Mouse (Mus musculus) heart, embryonic 11.5 days (tissue): ENCODE results near the gene Fam193a. TPM values are rescaled to one million over a fixed set of nuclear protein-coding genes. Genes with fewer than 3 reads are reported as not detected.

Experiments
- ATAC-seq: fragments of 200-750 bp; cut with Nextera tagmentation; replicated peaks from 2 replicates; pipeline ENCODE4 v1.8.0; 2017; ENCODE audit warnings: moderate library complexity; ENCODE audit not compliant: insufficient number of reproducible peaks, low FRiP score, low TSS enrichment
- H3K27ac ChIP-seq: fragments of 300-500 bp; sonication (generic); 2 replicates; pipeline ENCODE4 v1.5.1; 2014; ENCODE audit warnings: mild to moderate bottlenecking, low read depth, low read length
- H3K27me3 ChIP-seq: fragments of 300-500 bp; sonication (generic); 2 replicates; pipeline ENCODE4 v1.6.1; 2014; ENCODE audit warnings: mild to moderate bottlenecking, low read length, mixed read lengths; ENCODE audit not compliant: control insufficient read depth, insufficient read depth
- H3K36me3 ChIP-seq: fragments of 300-500 bp; sonication (generic); 2 replicates; pipeline ENCODE4 v1.6.1; 2014; ENCODE audit warnings: mild to moderate bottlenecking, low read length, moderate library complexity, mixed read lengths; ENCODE audit not compliant: control insufficient read depth, insufficient read depth
- H3K4me1 ChIP-seq: fragments of 300-500 bp; sonication (generic); 2 replicates; pipeline ENCODE4 v1.6.1; 2014; ENCODE audit warnings: low read length; ENCODE audit not compliant: control insufficient read depth, insufficient read depth
- H3K4me2 ChIP-seq: fragments of 300-500 bp; sonication (generic); 2 replicates; pipeline ENCODE4 v1.6.1; 2014; ENCODE audit warnings: mild to moderate bottlenecking, moderate library complexity
- H3K4me3 ChIP-seq: fragments of 300-500 bp; sonication (generic); 2 replicates; pipeline ENCODE4 v1.5.1; 2014; ENCODE audit warnings: low read depth, low read length
- H3K9ac ChIP-seq: fragments of 300-500 bp; sonication (generic); 2 replicates; pipeline ENCODE4 v1.6.1; 2014; ENCODE audit warnings: mild to moderate bottlenecking, low read depth, low read length, moderate library complexity
- H3K9me3 ChIP-seq: fragments of 300-500 bp; sonication (generic); replicated peaks from 2 replicates; pipeline ENCODE4 v1.6.1; 2016; ENCODE audit warnings: low read length; ENCODE audit not compliant: control insufficient read depth
- WGBS: fragments of 180-500 bp; shearing (Covaris S2); extraction: QIAGEN DNeasy Blood & Tissue Kit; methylation state at CpG from one replicate; pipeline ENCODE4 v1.1.7; 2014; ENCODE audit not compliant: insufficient replicate concordance; 5-methylcytosine and 5-hydroxymethylcytosine counted together
- polyA plus RNA-seq: library from polyadenylated mRNA; unstranded; fragments of >200 nt; fragmentation: Nextera tagmentation; extraction: Ambion mirVana; gene quantifications from 2 replicates; pipeline ENCODE4 v1.2.1, GENCODE M21; 2014

The Fam193a gene
- polyA plus RNA-seq, 1 experiment from 2014 or later: 12.0 TPM

DNA sequence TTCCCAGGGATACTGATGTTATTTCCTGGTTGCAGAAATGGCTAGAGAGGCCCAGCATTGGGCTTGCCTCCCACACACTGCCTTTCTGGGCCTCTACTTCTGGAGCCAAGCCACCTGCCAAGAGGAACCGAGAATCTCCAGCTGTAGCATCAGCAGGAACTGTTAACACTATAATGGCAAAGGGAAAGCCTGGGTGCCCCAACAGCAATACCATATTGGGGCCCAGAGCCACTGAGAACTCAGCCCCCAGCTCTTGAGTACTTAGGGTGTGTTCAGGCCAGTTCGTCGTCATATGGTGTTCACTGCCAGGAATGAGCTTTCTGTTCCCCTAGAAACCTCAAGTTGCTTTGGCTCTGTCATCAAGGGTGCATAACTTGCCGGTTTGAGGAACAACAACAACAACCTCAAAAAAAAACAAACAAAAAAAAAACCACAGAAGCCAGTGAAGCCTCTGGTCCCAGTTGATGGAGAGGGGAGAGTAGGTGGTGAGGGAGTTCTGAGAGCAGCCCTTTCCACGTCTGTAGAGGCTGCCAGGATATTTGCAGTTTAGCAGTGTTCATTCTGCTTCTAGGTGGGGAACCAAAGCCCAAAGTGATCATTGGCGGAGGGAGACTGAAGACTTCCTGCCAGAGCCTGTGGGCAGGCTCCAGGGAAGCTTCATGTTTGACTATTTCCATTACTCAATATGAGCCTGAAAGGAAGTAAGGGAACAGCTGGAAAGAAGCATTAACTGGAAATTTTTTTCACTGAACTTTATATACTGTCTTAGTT is 117.8 kb downstream of the Fam193a start:
- no peak overlapping the region for H3K4me2 ChIP-seq
- no peak for ATAC-seq
- H3K36me3 ChIP-seq: peaks cover 9% of the 10 kb centered on the region
- no peaks in the 10 kb centered on the region for H3K27me3 ChIP-seq
- WGBS: 72% methylated on average over 6 of the region's 6 CpGs
- no peak overlapping the region for H3K9ac ChIP-seq
- no peaks in the 10 kb centered on the region for H3K9me3 ChIP-seq
- no peaks in the 10 kb centered on the region for H3K4me1 ChIP-seq
- no peak overlapping the region for H3K27ac ChIP-seq
- no peak overlapping the region for H3K4me3 ChIP-seq

DNA sequence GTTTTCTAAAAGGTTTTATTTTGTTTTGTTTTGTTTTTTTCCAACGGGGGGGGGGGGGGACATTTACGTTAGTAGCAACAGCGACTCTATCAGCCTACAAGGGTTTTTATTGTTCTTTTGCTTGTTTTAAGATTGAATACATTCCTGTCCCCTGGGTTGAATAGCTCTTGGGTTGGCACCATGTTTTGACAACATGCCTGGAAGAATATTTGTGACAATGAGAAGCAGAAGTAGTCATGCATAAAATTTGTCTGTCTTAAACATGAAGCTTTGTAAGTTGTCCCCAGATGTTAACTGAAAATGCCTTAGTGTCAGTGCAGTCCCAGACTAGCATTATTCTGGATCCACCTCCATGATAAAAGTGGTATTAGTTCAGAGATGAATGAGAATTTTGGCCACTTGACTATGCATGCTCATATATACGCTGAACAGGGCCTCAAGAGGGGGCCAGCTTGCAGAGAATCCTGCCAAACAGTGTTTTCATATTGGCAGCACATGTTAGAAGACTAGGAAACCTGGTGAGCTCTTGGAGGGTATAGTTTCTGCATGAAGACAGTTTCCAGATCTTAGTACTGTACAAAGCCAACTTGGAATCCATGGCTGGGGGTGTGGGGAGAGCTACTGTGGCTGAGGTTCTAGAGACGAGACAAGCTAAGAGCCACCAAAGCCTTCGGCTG is 119.1 kb downstream of the Fam193a start:
- Histone ChIP-seq H3K27me3 (no peaks in the 10 kb centered on the region), H3K9me3 (no peaks in the 10 kb centered on the region), H3K9ac (no peak overlapping the region), H3K36me3 (peaks cover 9% of the 10 kb centered on the region), H3K27ac (no peak overlapping the region), H3K4me1 (no peaks in the 10 kb centered on the region), H3K4me3 (no peak overlapping the region), H3K4me2 (no peak overlapping the region)
- WGBS: 75% methylated on average over 6 of the region's 6 CpGs
- no peak for ATAC-seq

DNA sequence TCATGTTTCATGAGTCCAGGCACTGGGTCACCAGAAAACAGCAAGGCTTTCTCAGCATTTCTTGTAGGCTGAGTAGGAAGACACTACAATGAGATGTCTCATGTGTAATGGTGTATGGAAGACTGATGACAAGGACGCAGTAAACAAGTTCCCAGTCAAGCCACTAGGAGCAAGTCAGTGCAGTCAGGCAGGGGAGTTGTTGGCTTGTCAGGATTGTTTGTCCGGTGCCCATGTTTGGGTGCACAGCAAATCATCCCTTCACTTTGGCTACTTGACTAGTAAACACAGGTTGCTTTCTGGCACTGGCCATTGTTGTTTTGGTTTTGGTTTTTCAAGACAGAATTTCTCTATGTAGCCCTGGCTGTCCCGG is 119.7 kb downstream of the Fam193a start:
- no peak overlapping the region for H3K27ac ChIP-seq

DNA sequence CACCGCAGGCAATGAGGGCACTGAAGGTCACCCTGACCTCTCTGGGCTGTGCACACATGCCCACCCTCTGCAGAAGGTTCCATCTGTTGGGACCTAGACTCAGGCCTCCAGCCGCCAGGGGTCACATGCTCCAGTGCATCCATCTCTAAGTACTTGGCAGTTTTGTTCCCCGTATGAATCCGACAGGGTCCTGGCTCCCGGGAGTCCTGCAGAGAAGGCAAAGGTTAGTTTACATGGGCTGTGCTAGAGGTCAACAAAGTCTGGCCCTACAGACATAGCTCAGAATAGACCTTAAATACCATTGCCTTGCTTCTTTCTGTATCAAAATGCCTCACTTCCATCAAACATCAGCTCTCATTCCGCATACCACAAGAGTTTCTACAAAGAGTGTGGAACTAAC is 127.0 kb downstream of the Fam193a start:
- Histone ChIP-seq H3K4me1 (0 out of 2 replicates have a peak, but pooled peaks cover 2% of the 10 kb centered on the region), H3K27ac (no peak overlapping the region), H3K4me2 (no peak overlapping the region), H3K4me3 (no peak overlapping the region), H3K27me3 (no peaks in the 10 kb centered on the region), H3K9me3 (no peaks in the 10 kb centered on the region), H3K36me3 (no peaks in the 10 kb centered on the region), H3K9ac (no peak overlapping the region)
- 82% methylated on average over 6 of the region's 6 CpGs for WGBS
- no peak for ATAC-seq

More for the DNA sequence above, 119.7 kb downstream of the Fam193a start:
- Histone ChIP-seq H3K36me3 (peaks cover 9% of the 10 kb centered on the region), H3K9me3 (no peaks in the 10 kb centered on the region), H3K9ac (no peak overlapping the region), H3K4me2 (no peak overlapping the region), H3K4me3 (no peak overlapping the region), H3K4me1 (no peaks in the 10 kb centered on the region), H3K27me3 (no peaks in the 10 kb centered on the region)
- 80% methylated on average over 3 of the region's 3 CpGs for WGBS
- no peak for ATAC-seq

DNA sequence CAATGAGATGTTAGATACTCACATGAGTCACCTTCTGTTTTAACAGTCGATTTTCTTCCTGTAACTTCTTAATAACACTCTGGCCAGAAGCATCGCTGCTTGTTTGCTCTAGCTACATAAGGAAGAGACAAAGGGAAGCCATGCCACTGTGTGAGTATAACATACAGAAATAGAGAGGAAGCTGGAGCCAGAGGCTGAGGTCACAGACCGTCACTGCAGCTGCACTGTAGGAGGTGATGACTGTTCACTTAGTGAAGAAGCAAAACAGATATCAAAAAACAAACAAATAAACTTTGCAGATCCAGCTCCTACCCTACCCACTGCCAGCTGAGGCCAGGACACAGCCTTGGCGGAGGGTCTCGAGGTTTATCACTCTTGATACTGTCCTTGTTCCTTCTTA is 131.2 kb downstream of the Fam193a start:
- H3K9me3 ChIP-seq: no peaks in the 10 kb centered on the region
- no peak overlapping the region for H3K27ac ChIP-seq
- WGBS: 51% methylated on average over 5 of the region's 5 CpGs
- H3K9ac ChIP-seq: no peak overlapping the region
- H3K4me2 ChIP-seq: no peak overlapping the region
- no peaks in the 10 kb centered on the region for H3K27me3 ChIP-seq
- ATAC-seq: no peak
- H3K36me3 ChIP-seq: no peaks in the 10 kb centered on the region
- 0 out of 2 replicates have a peak, but pooled peaks cover 2% of the 10 kb centered on the region for H3K4me1 ChIP-seq
- H3K4me3 ChIP-seq: no peak overlapping the region

DNA sequence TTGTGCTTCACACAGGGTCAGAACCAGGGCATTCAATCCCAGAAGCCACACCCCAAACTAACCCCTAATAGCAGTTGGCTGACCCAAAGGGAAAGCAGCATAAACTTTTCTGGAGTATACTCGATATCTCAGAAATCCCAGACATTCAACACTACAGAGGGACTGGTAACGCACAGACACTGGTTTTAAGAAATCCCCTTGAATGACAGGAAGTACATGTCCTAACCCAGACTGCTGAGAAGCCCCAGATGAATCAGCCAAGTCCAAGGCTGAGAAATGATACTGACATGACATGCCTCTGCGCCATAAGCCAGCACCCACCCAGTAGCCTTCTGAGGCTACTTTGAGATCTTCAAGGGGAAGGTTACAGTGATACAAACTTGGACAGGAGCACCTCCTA is 131.9 kb downstream of the Fam193a start:
- no peaks in the 10 kb centered on the region for H3K27me3 ChIP-seq
- no peak overlapping the region for H3K4me3 ChIP-seq
- no peak overlapping the region for H3K9ac ChIP-seq
- no peak overlapping the region for H3K4me2 ChIP-seq
- no peak for ATAC-seq
- H3K4me1 ChIP-seq: 0 out of 2 replicates have a peak, but pooled peaks cover 2% of the 10 kb centered on the region
- H3K9me3 ChIP-seq: no peaks in the 10 kb centered on the region
- 76% methylated on average over 3 of the region's 3 CpGs for WGBS
- H3K36me3 ChIP-seq: no peaks in the 10 kb centered on the region
- H3K27ac ChIP-seq: no peak overlapping the region

DNA sequence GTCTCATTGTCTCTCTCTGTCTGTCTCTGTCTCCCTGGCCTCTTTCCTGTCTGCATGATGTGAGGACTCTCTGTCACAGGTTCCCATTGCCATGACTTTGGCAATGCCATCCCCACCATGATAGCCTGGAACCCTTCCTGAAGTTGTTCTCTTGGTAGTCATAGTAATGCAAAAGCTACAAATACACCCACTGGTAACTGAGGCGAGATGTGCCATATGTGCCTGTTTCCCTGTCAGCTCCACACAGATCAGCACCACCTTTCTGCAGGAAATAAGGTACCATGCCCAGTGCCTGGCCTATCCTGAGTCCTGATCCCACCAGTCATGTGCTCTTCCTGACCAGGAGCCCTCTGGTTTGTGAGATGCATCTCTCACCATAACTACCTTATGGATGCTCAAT is 132.7 kb downstream of the Fam193a start:
- H3K36me3 ChIP-seq: no peaks in the 10 kb centered on the region
- no peaks in the 10 kb centered on the region for H3K9me3 ChIP-seq
- no peaks in the 10 kb centered on the region for H3K27me3 ChIP-seq
- H3K4me3 ChIP-seq: no peak overlapping the region
- WGBS: 71% methylated on average over 1 of the region's 1 CpGs
- no peak for ATAC-seq
- no peak overlapping the region for H3K4me2 ChIP-seq
- no peak overlapping the region for H3K9ac ChIP-seq
- H3K27ac ChIP-seq: no peak overlapping the region
- H3K4me1 ChIP-seq: 0 out of 2 replicates have a peak, but pooled peaks cover 2% of the 10 kb centered on the region

DNA sequence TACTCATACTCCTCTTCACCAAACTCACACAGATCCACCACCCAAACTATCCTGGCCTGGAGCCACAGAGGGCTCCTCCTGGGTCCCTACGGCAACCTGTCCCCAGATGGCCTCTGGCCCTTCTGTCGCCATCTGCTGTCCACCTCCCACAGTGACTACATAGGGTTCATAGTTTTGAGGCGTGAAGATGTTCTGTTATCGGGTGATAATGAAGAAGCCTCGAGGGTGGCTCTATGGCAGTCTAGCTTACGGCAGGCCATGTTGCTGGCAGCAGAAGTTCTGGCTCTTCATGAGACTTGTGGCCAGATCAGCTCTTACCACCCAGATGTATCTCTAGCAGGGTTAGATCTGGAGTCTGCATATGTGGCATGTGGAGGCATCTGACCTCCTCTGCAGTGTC is 133.1 kb downstream of the Fam193a start:
- Histone ChIP-seq H3K4me3 (no peak overlapping the region), H3K27ac (no peak overlapping the region), H3K9me3 (no peaks in the 10 kb centered on the region), H3K27me3 (no peaks in the 10 kb centered on the region), H3K36me3 (no peaks in the 10 kb centered on the region), H3K4me1 (0 out of 2 replicates have a peak, but pooled peaks cover 2% of the 10 kb centered on the region), H3K9ac (no peak overlapping the region), H3K4me2 (no peak overlapping the region)
- no peak for ATAC-seq
- 65% methylated on average over 6 of the region's 6 CpGs for WGBS
